Comparison of ENCODE assay signal across 30 mouse cellular contexts in genomic region chr1:8019448-8019847, GRCm38 (mm10).
"Had no signal": no experiment of that assay in that cellular context is flagged by ENCODE, and none has a peak within 500 bp of the region (broad histone marks: within the 10 kb centered on the region; RNA-seq: fewer than 3 reads in every experiment).

No protein-coding gene starts in this region.

- H3K36me3 ChIP-seq: heart, embryonic 10.5 days; heart, embryonic 12.5 days; heart, embryonic 13.5 days; heart, embryonic 15.5 days; hindbrain, embryonic 10.5 days; hindbrain, embryonic 12.5 days; hindbrain, embryonic 13.5 days; hindbrain, embryonic 15.5 days; intestine, embryonic 15.5 days; kidney, embryonic 15.5 days had no signal

- H3K27me3 ChIP-seq: heart, embryonic 12.5 days; heart, embryonic 13.5 days; heart, embryonic 15.5 days; hindbrain, embryonic 12.5 days; hindbrain, embryonic 13.5 days; hindbrain, embryonic 15.5 days; intestine, embryonic 15.5 days; kidney, embryonic 15.5 days had no signal

- H3K4me2 ChIP-seq: heart, embryonic 11.5 days; heart, embryonic 12.5 days; heart, embryonic 13.5 days; heart, embryonic 15.5 days; hindbrain, embryonic 12.5 days; hindbrain, embryonic 13.5 days; hindbrain, embryonic 14.5 days; hindbrain, embryonic 15.5 days; intestine, embryonic 15.5 days; kidney, embryonic 15.5 days had no signal

- H3K4me3 ChIP-seq: heart, adult 2 months; heart, embryonic 10.5 days; heart, embryonic 12.5 days; heart, embryonic 13.5 days; heart, embryonic 15.5 days; hindbrain, embryonic 10.5 days; hindbrain, embryonic 12.5 days; hindbrain, embryonic 13.5 days; hindbrain, embryonic 15.5 days; intestine, embryonic 15.5 days; kidney, embryonic 15.5 days; layer of hippocampus, adult 2 months; left cerebral cortex, adult 2 months had no signal

- DNase-seq: heart, adult 2 months; heart, postnatal 10 days; heart, postnatal 14 days; heart, postnatal 36 days; heart, postnatal 4 days; kidney, adult 11 months; kidney, adult 18-20 months; kidney, adult 2 months; kidney, adult 8-10 months; kidney, adult 9 months; kidney, postnatal 10 days; kidney, postnatal 14 days; kidney, postnatal 25 days; kidney, postnatal 36 days; kidney, postnatal 4 days; layer of hippocampus, postnatal 36 days had no signal
